Mouse (Mus musculus) thymus, adult 18-20 months (tissue): ENCODE data around the gene Fkbp4.
"Not testable (repeated sequence)": the region's sequence is repeated elsewhere in the genome, so short reads cannot be mapped to it uniquely, and the experiment has no call there.

Experiments
- DNase-seq, 2 experiments: peaks; one replicate each; pipeline ENCODE4 v3.0.0; 2022; ENCODE audit warnings: mixed read lengths in 2 of 2

The Fkbp4 gene

GRCm38 (mm10) chr6:128390683-128391082, 47.8 kb downstream of the Fkbp4 start:
- no peak for DNase-seq

- DNase-seq, result no peak
These were observed 49.3 kb downstream of the Fkbp4 start for GRCm38 (mm10) chr6:128389185-128389584.

DNA sequence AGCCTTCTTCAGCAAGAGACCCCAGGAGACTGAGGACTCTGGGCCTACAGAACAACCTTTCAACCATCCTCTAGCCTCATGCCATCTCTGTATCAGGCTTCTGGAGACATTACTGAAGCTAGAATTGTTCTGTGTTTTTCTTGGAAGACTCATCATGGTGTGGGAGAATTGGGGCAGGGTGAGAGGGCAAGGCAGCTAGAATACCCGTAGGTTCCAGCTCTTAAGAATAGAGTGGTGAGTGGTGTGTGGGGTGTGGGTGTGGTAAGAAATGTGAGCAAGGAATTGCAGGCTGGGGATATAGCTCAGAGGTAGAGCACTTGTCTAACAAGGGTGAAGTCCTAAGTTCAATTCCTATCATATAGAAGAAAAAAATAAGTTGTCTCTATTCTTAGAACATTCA, 53.5 kb downstream of the Fkbp4 start:
- no peak for DNase-seq

- DNase-seq, result no peak
These were observed 54.7 kb downstream of the Fkbp4 start for GRCm38 (mm10) chr6:128383752-128384151.

DNA sequence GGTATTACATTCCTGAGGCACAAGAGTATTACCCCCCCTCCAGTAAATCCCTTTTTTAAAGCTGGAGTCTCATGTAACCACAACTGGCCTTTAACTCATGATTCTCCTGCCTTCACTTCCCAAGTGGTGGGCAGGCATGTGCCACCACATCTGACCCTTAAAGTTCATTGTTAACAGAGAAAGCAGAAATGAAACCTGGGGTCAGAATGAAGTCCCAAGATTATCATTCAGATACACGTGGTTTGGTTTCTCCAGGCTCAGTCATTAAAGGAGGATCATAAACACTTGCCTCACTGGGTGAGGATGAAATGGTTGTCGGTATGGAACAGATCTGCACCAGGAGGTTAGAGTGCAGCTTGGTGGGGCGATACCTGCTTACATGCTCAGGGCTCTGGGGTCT, 57.2 kb downstream of the Fkbp4 start:
- DNase-seq, result no peak

GRCm38 (mm10) chr6:128380594-128381167, 57.8 kb downstream of the Fkbp4 start:
- not testable (repeated sequence) for DNase-seq
